Mouse (Mus musculus): ENCODE measurements around the gene Mtus2.
A peak's percentile ranks its signal among the peaks of the same experiment; 100 is the strongest.

The Mtus2 gene

DNA sequence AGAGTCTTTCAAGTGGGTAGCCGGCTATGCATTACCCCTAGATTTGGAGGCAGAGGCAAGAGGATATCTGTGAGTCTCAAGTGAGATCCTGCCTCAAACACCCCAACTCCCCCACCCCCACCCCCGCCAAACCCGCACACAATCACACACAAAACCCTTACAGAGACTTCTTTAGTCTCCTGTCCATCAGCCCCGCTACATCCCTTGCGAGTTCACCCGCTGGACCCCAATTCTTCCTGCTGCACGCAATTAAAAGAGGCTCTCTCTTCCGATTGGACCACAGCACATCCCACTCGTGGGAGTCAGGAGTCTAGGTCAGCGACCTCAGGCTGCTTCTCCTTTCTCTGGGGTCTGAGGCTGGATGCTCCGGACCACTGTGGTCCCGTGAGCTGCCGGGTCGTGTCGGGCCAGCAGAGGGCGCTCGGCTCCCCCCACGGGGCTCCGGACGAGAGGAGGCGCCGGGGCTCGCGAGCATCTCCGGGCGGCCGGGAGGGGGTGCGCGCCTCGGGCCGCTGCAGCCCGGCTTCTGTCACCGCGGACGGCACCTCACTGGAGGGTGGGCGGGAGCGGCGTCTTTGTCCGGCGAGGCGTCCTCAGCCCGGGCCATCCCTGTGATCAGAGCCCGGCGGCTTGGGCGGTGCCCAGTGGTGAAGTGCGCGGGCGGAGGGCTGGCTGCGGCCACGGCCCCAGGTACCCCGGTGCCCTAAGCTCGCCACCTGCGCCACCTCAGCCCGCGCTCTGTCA is at the start of gene Mtus2:
Gene Mtus2 (plus strand): TSS at position 500 of the 744 bp plus-strand sequence.
- DNase-seq (ENCODE audit: low read depth, low spot score): peak; percentile 90

DNA sequence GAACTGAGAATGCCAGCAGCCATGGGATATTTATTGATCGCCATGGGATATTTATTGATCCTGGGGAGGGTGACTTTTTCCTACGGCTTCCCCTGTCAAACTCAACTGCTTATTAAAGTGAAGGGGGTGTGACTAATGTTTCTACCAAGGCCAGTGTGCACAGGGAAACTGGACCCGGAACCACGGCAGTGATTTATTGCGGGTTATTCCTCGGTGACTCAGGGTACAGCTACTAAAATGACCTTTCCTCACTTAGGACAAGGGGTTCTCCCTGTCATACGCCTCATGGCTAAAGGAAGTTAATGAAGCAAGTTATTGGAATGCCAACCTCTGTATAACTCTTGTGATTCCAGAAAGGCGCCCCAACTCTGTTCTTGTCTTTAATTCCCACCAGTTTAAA is 49.3 kb upstream of the Mtus2 start:
- DNase-seq (ENCODE audit: low read depth, low spot score): no peak

DNA sequence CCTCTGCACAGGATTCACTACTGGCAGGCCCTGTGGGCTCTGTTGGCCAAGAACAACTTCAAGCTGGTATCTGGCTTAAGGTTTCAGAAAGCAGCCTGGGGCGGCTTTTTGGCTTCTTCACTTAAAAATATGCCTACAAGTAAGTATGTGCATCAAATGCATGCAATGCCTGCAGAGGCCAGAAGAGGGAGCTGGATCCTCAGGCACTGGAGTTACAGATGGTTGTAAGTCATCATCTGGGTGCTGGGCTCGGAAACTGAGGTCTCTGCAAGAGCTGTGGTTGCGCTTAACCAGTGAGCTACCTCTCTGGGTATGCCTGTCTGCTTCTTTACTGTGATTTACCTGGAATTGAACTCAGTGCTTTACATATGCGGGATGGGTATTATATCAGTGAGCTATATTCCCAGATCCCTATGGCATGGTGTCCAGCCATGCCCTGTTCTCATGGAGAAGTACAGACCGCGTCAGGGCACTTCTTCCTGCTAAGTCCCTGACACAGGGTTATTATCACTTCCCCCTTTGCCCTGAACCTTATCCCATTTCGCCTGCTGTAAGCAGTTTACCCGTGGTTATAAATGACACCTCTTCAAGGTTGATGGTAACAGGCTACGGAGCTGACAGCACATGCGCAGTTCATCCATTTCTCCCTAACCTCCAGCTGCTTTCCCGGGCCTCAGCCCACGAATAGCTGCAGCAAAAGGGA is 46.2 kb upstream of the Mtus2 start:
- DNase-seq (ENCODE audit: low read depth, low spot score): peak; percentile 86

- DNase-seq (ENCODE audit: low read depth, low spot score): no peak
Measured at GRCm38 (mm10) chr5:147911744-147912143, 45.4 kb upstream of the Mtus2 start.

DNA sequence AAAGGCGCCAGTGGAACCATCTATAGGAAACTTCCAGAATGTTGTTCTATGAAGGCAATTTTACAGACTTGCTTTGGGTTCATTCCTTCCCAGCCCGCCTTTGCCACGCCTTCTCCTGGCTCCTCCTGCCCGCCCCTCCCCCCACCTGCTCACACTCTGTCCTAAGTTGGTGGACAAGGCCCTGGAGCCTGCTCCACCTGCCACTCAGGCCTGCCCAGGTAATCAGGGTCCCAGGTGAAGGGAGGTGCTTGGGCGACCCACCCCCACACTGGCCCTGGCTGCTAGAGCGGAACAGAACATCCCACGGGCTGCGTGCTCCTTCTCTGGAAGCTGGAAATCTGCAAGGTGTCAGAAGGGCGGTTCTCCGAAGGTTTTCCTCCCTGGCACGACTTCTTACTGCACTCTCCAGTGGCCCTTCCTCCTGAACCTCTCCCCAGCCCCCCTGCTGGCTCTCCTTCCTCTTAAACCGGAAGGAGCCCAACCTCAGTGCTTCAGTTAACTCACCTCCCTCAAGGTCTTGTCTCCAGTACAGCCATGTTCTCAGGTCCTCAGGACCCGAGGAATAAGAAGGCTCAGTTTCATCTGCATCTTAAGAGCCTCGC is 43.8 kb upstream of the Mtus2 start:
- DNase-seq (ENCODE audit: low read depth, low spot score): peak; percentile 86

- DNase-seq (ENCODE audit: low read depth, low spot score): peak; percentile 33
Measured at GRCm38 (mm10) chr5:147915038-147915566, 42.0 kb upstream of the Mtus2 start.

GRCm38 (mm10) chr5:147916171-147916570 is 40.9 kb upstream of the Mtus2 start:
- no peak for DNase-seq (ENCODE audit: low read depth, low spot score)

- DNase-seq (ENCODE audit: low read depth, low spot score): no peak
Measured at GRCm38 (mm10) chr5:147918044-147918846, 38.9 kb upstream of the Mtus2 start.

GRCm38 (mm10) chr5:147924621-147925020 is 32.5 kb upstream of the Mtus2 start:
- no peak for DNase-seq (ENCODE audit: low read depth, low spot score)

DNA sequence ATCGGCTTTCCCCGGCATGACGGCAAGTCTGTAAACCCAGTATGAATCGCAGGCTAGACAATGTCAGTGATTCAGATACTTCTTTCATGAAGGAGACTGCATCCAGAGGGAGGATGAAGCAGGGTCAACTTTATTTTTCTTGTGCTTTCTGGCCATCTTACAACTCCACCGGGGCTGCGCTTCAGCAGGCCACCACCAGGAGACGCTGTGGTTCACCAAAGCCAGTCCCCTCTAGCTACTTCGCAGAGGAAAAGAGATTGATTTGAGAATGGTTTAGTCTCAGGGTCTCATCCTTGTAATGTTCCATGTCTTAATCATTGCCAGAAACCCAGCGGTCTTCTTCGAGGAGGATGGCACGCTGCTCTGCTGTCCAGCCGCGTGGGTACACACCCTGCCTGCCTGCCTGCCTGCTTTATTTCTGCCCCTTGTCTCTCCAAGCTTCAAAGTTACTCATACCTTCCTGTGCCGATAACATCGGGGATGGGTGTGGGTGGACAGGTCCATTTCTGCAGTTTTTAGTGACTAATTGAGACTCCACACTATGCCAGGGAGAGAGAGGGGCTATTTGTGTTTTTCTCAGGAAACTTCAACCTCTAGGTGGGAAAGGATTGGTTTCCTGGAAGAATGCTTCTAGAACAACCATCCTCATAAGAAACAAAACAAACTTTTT is 31.1 kb upstream of the Mtus2 start:
- DNase-seq (ENCODE audit: low read depth, low spot score): peak; percentile 83

- peak; percentile 70 for DNase-seq (ENCODE audit: low read depth, low spot score)
Measured at GRCm38 (mm10) chr5:147928668-147929497, 28.2 kb upstream of the Mtus2 start.

- no peak for DNase-seq (ENCODE audit: low read depth, low spot score)
Measured at GRCm38 (mm10) chr5:147935096-147935495, 22.0 kb upstream of the Mtus2 start.

- no peak for DNase-seq (ENCODE audit: low read depth, low spot score)
Measured at GRCm38 (mm10) chr5:147939226-147939625, 17.9 kb upstream of the Mtus2 start.

DNA sequence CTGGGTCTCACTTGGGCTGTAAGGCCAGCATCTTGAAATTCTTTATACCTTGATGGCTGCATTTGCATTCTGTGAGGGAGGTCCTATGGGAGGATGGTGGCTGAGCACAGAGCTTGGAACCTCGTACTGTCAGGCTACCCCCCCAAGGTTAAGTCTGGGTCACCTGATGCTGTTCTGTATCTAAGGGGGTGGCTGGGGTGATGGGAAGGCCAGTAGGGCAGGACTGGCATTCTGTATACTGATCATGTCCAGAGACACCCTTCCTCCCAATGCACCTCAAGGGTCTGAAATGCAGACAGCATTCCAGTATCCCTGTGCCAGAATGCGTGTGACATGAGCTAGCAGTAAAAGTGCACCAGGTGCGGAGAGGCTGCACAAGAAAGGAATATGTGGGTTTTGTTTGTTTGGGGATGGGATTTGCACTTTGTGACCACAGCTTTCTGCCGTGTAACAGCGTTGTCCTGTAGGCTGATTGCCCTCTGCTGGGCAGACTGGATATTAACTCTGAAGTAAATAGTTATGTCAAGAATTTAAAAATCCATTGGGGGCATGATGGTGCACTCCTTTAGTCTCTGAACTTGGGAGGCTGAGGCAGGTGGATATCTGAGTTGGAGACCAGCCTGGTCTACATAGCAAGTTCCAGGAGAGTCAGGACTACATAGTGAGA is 12.0 kb upstream of the Mtus2 start:
- peak; percentile 56 for DNase-seq (ENCODE audit: low read depth, low spot score)

DNA sequence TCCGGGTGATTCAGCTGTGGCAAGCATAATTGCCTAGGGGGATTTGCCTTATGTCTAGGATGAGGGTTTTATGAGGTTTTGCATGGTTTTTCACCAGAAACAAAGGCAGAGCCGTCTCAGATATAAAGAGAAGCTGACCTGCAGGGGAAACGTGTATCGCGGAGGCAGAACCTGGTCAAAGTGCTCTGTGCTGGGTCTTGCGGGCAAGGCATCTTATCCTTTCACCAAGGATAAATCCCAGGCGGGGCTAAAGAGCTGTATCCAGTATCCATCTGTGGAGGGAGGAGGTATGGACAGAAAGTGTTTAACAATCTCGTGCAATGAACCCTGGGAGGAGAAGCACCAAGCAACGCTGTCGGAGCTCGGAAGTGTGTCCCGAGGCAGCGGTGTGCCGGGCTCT is 7.2 kb upstream of the Mtus2 start:
- DNase-seq (ENCODE audit: low read depth, low spot score): peak; percentile 48

DNA sequence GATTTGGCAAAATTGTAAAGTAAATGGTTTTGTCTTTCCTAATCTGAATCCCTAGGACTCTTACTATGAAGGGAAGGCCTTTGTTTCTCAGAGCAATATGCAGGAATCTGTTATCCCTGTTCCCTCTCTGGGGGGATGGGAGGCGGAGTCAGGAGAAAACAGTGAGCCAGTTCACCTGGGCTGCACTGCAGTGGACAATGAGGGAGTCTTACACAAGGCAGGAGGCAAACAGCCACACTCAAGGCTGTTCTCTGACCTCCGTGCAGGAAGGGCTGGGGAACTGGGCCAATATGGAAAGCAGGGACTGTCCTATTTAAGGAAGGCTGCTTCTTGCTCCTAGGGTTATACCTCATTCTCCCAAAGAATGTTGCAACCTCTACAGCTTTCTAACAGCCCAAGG is 5.4 kb upstream of the Mtus2 start:
- DNase-seq (ENCODE audit: low read depth, low spot score): peak; percentile 81

GRCm38 (mm10) chr5:147953181-147953580 is 3.9 kb upstream of the Mtus2 start:
- DNase-seq (ENCODE audit: low read depth, low spot score): peak; percentile 59

DNA sequence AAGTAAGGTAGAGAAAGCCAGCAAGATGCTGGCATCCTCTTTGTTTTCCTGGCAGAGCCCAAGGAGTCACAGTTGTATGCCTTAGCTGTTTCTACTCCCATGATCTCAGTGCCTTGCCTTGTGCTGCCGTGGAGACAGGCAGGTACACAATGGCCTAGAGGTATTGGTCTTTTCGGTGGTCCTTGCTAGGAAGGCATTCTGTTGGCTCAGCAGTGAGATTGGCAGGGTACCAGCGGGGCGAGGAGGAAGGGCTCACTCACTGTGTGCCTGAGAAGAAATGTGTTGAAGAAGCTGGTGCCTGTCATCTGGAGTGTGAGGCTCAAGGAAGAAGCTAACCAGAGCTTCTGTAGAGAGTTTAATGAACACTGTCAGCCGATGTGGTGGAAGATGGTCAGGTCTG is 1.4 kb upstream of the Mtus2 start:
- DNase-seq (ENCODE audit: low read depth, low spot score): no peak

DNA sequence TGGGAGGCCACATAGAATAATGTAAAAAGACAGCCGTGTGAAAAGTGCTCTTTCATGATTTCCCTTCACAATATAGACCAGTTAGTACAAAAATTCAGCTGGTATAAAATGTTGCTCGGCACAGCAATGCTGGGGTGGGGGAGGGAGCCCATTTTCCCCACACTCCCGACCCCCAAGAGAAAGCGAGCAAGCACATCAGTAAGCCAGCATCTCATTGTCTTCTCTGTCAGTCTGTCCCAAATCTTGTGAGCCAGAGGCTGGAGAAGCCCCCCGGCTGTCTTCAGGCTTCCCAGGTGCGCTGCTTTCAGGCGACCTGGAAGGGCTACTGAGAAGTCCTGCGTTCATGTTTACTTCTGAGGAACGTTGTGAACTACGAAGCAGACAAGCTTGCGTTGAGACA is 699 bp upstream of the Mtus2 start:
- no peak for DNase-seq (ENCODE audit: low read depth, low spot score)

Measured in ZHBTc4 (cell line).